Mouse (Mus musculus) midbrain, embryonic 15.5 days (tissue): ENCODE results near the gene Gli2. TPM values are rescaled to one million over a fixed set of nuclear protein-coding genes. Genes with fewer than 3 reads are reported as not detected.

Experiments used
- ATAC-seq: fragments of 200-750 bp; cut with Nextera tagmentation; replicated peaks from 2 replicates; pipeline ENCODE4 v1.8.0; 2017; ENCODE audit warnings: moderate TSS enrichment
- H3K27ac ChIP-seq: fragments of 300-500 bp; sonication (generic); 2 replicates; pipeline ENCODE4 v1.5.1; 2015; ENCODE audit warnings: mild to moderate bottlenecking, inconsistent platforms
- H3K27me3 ChIP-seq: fragments of 300-500 bp; sonication (generic); replicated peaks from 2 replicates; pipeline ENCODE4 v1.6.1; 2015; ENCODE audit warnings: inconsistent platforms
- H3K36me3 ChIP-seq: fragments of 300-500 bp; sonication (generic); replicated peaks from 2 replicates; pipeline ENCODE4 v1.6.1; 2015; ENCODE audit warnings: inconsistent platforms
- H3K4me1 ChIP-seq: fragments of 300-500 bp; sonication (generic); 2 replicates; pipeline ENCODE4 v1.6.1; 2015; ENCODE audit warnings: inconsistent platforms
- H3K4me2 ChIP-seq: fragments of 300-500 bp; sonication (generic); 2 replicates; pipeline ENCODE4 v1.6.1; 2015; ENCODE audit warnings: inconsistent platforms, mild to moderate bottlenecking, moderate library complexity
- H3K4me3 ChIP-seq: fragments of 300-500 bp; sonication (generic); 2 replicates; pipeline ENCODE4 v1.5.1; 2015; ENCODE audit warnings: mild to moderate bottlenecking, inconsistent platforms
- H3K9ac ChIP-seq: fragments of 300-500 bp; sonication (generic); 2 replicates; pipeline ENCODE4 v1.6.1; 2015; ENCODE audit warnings: mild to moderate bottlenecking, inconsistent platforms
- H3K9me3 ChIP-seq: fragments of 300-500 bp; sonication (generic); 2 replicates; pipeline ENCODE4 v1.6.1; 2016; ENCODE audit warnings: inconsistent platforms
- WGBS: fragments of 180-500 bp; shearing (Covaris S2); methylation state at CpG from one replicate; pipeline ENCODE4 v1.1.7; 2015; ENCODE audit warnings: mixed read lengths; 5-methylcytosine and 5-hydroxymethylcytosine counted together
- polyA plus RNA-seq: library from polyadenylated mRNA; unstranded; fragments of >200 nt; fragmentation: Nextera tagmentation; extraction: Ambion mirVana; gene quantifications from 2 replicates; pipeline ENCODE4 v1.2.1, GENCODE M21; 2015

Gli2 gene
- polyA plus RNA-seq, 1 experiment from 2014 or later: 1.6 TPM

- no peaks in the 10 kb centered on the region for H3K9me3 ChIP-seq
- ATAC-seq: no peak
- no peak overlapping the region for H3K9ac ChIP-seq
- H3K27ac ChIP-seq: no peak overlapping the region
- no peaks in the 10 kb centered on the region for H3K36me3 ChIP-seq
- H3K4me1 ChIP-seq: no peaks in the 10 kb centered on the region
- no peak overlapping the region for H3K4me3 ChIP-seq
- no peak overlapping the region for H3K4me2 ChIP-seq
- WGBS: 63% methylated on average over 6 of the region's 6 CpGs
- H3K27me3 ChIP-seq: no peaks in the 10 kb centered on the region
Observed at GRCm38 (mm10) chr1:119074910-119075309, 21.5 kb upstream of the Gli2 start.

GRCm38 (mm10) chr1:119073876-119074275 is 20.5 kb upstream of the Gli2 start:
- no peaks in the 10 kb centered on the region for H3K27me3 ChIP-seq
- WGBS: 89% methylated on average over 7 of the region's 7 CpGs
- no peak overlapping the region for H3K4me2 ChIP-seq
- no peak overlapping the region for H3K27ac ChIP-seq
- H3K4me3 ChIP-seq: no peak overlapping the region
- H3K9ac ChIP-seq: no peak overlapping the region
- no peak for ATAC-seq
- no peaks in the 10 kb centered on the region for H3K9me3 ChIP-seq
- H3K36me3 ChIP-seq: no peaks in the 10 kb centered on the region
- no peaks in the 10 kb centered on the region for H3K4me1 ChIP-seq

- Histone ChIP-seq H3K27ac (no peak overlapping the region), H3K4me2 (no peak overlapping the region), H3K9ac (no peak overlapping the region), H3K4me1 (no peaks in the 10 kb centered on the region), H3K36me3 (no peaks in the 10 kb centered on the region), H3K27me3 (no peaks in the 10 kb centered on the region), H3K4me3 (no peak overlapping the region), H3K9me3 (no peaks in the 10 kb centered on the region)
- no peak for ATAC-seq
- 81% methylated on average over 20 of the region's 20 CpGs for WGBS
Observed at GRCm38 (mm10) chr1:119064892-119065671, 11.7 kb upstream of the Gli2 start.

DNA sequence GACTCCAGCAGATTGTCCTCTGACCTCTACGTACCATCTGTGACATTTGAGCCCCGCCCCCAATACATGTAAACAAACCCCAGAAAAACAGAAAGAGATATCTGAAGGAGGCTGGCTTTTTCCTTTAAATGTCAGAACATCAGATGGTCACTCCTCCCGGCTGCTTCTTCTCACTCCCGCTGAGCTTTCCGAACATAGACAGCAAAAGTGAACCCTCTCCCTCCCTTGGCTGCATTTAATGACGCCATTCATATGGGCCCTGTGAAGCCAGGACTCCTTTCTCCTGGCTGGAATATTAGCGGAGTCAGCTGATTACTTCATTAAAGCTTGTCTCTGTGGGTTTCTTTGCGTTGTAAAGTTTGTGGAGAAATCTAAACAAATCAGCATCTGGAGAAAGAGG is 3.1 kb upstream of the Gli2 start:
- WGBS: 67% methylated on average over 8 of the region's 8 CpGs
- H3K4me2 ChIP-seq: no peak overlapping the region
- no peaks in the 10 kb centered on the region for H3K9me3 ChIP-seq
- H3K36me3 ChIP-seq: no peaks in the 10 kb centered on the region
- H3K27ac ChIP-seq: no peak overlapping the region
- no peak overlapping the region for H3K9ac ChIP-seq
- H3K27me3 ChIP-seq: peaks cover 25% of the 10 kb centered on the region
- H3K4me3 ChIP-seq: no peak overlapping the region
- peaks cover 27% of the 10 kb centered on the region for H3K4me1 ChIP-seq
- no peak for ATAC-seq

DNA sequence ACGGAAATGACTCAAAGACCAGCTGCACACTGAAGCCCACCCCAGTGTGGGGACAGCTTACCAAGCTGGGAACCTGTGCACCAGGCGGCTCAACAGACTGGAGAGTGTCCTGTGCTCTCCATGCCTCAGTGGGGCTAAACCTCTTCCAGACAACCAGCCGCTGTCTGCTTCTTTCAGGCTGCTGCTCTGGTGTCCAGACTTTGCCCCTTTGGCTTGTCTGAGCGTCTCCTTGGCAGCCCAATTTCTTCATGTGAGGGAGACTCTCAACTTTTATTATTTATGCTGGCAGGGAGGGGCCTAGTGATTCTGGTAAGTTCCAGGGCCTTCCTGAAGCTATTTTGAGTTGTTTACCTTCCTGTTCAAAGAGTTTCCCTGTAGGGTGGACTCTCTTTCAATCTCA is 2.4 kb upstream of the Gli2 start:
- Histone ChIP-seq H3K4me2 (no peak overlapping the region), H3K27me3 (peaks cover 29% of the 10 kb centered on the region), H3K9ac (no peak overlapping the region), H3K4me1 (peaks cover 32% of the 10 kb centered on the region), H3K4me3 (no peak overlapping the region), H3K36me3 (no peaks in the 10 kb centered on the region), H3K9me3 (no peaks in the 10 kb centered on the region), H3K27ac (no peak overlapping the region)
- ATAC-seq: no peak
- 83% methylated on average over 4 of the region's 4 CpGs for WGBS

- Histone ChIP-seq H3K4me1 (peaks cover 44% of the 10 kb centered on the region), H3K9me3 (no peaks in the 10 kb centered on the region), H3K36me3 (no peaks in the 10 kb centered on the region), H3K27me3 (peaks cover 31% of the 10 kb centered on the region), H3K4me3 (peak overlapping the region; percentile 44), H3K4me2 (peak overlapping the region; percentile 98), H3K9ac (no peak overlapping the region), H3K27ac (no peak overlapping the region)
- ATAC-seq: no peak
- 13% methylated on average over 6 of the region's 6 CpGs for WGBS
Observed at GRCm38 (mm10) chr1:119054468-119054867, 1.0 kb upstream of the Gli2 start.

GRCm38 (mm10) chr1:119053872-119054354 is 494 bp upstream of the Gli2 start:
- Histone ChIP-seq H3K9ac (peak overlapping the region; percentile 33), H3K9me3 (no peaks in the 10 kb centered on the region), H3K27me3 (peaks cover 36% of the 10 kb centered on the region), H3K4me2 (peak overlapping the region; percentile 98), H3K4me1 (peaks cover 46% of the 10 kb centered on the region), H3K36me3 (no peaks in the 10 kb centered on the region), H3K27ac (peak overlapping the region; percentile 51), H3K4me3 (peak overlapping the region; percentile 44)
- WGBS: under 1% methylated on average over 25 of the region's 25 CpGs
- ATAC-seq: peak; percentile 26

- peaks cover 54% of the 10 kb centered on the region for H3K4me1 ChIP-seq
- WGBS: under 1% methylated on average over 33 of the region's 33 CpGs
- no peak for ATAC-seq
Observed at GRCm38 (mm10) chr1:119052631-119053177, 715 bp downstream of the Gli2 start.

DNA sequence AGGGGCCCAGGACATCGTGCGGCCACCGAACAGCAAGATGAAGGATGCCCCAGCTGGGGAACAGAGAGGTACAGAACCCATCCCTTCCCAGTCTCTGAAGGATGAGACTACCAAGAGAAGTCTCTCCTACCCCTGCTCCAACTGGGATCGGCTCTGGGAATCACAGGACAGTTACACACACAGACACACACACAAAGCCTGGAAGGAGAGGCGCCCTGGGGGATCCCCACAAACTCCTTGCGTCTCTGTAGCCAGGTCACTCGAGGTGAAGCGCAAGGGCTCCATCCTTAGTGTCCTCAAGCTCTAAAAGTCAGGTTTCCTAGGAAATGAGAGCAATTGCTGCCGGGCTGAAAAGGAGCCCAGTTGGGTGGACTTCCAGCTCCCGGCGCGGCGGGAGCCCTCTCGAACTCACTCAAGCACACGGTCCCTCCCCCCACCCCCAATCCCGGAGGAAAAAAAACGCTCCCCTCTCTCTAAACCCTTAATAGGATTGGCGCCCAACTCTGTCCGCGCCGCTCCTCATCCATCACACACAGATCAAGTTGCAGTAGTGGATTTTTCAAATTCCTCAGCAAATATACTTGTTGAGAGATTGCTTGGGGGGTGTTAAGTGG is 1.4 kb downstream of the Gli2 start:
- Histone ChIP-seq H3K4me2 (peak overlapping the region; percentile 98), H3K36me3 (no peaks in the 10 kb centered on the region), H3K4me1 (peaks cover 58% of the 10 kb centered on the region), H3K27ac (no peak overlapping the region), H3K9ac (peak overlapping the region; percentile 26; the same call in 1 of the 2 replicates), H3K9me3 (no peaks in the 10 kb centered on the region), H3K4me3 (peak overlapping the region; percentile 44), H3K27me3 (peaks cover 36% of the 10 kb centered on the region)
- ATAC-seq: no peak
- WGBS: 0% methylated on average over 21 of the region's 21 CpGs

More at GRCm38 (mm10) chr1:119052631-119053177, 715 bp downstream of the Gli2 start:
- peak overlapping the region; percentile 36; the same call in 1 of the 2 replicates for H3K9ac ChIP-seq
- no peaks in the 10 kb centered on the region for H3K36me3 ChIP-seq
- no peaks in the 10 kb centered on the region for H3K9me3 ChIP-seq
- H3K27me3 ChIP-seq: peaks cover 36% of the 10 kb centered on the region
- H3K4me3 ChIP-seq: peak overlapping the region; percentile 44
- peak overlapping the region; percentile 77 for H3K27ac ChIP-seq
- peak overlapping the region; percentile 98 for H3K4me2 ChIP-seq

DNA sequence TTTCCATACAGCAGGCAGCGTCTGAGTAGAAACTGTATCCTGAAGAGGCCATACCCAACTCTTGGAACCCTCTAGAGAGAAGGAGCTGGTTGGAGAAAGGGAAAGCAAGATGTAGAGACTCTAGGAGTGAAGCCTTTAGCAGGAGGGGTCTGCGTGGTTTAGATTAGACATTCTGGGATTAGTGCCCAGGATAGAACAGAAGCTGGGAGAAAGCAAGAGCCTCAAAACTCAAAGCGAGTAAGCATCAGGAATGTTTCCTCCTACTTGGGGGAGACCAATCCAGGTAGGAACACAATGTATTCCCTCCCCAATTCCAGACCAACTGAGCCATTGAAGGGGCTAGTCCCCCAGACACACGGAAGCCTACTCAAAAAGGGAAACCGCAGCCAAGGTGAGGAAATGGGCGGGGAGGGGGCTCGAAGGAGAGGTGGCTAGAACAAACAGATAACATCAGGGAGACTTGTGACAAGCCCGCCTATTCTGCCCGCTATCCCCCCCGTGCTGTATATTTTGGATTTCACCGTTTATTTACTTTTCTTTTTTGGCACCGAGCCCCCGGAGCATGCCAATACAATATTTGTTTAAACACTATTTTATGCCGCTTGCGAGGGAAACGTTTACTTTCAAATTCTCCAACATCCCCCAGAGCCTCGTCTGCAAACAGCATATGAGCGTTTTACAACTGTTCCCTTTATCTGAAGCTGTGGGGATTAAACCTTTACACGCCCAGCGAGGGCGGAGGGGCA is 2.1 kb downstream of the Gli2 start:
- ATAC-seq: no peak
- Histone ChIP-seq H3K9me3 (no peaks in the 10 kb centered on the region), H3K4me2 (peak overlapping the region; percentile 98), H3K4me3 (peak overlapping the region; percentile 44), H3K36me3 (no peaks in the 10 kb centered on the region), H3K4me1 (peaks cover 58% of the 10 kb centered on the region), H3K27me3 (peaks cover 36% of the 10 kb centered on the region), H3K27ac (no peak overlapping the region), H3K9ac (peak overlapping the region; percentile 26; the same call in 1 of the 2 replicates)
- WGBS: 3% methylated on average over 21 of the region's 21 CpGs

- Histone ChIP-seq H3K4me3 (no peak overlapping the region), H3K36me3 (no peaks in the 10 kb centered on the region), H3K27ac (peak overlapping the region; percentile 54), H3K9ac (no peak overlapping the region), H3K27me3 (peaks cover 28% of the 10 kb centered on the region), H3K9me3 (no peaks in the 10 kb centered on the region), H3K4me2 (peak overlapping the region; percentile 15; the same call in 1 of the 2 replicates), H3K4me1 (peaks cover 58% of the 10 kb centered on the region)
- 9% methylated on average over 10 of the region's 10 CpGs for WGBS
- no peak for ATAC-seq
Observed at GRCm38 (mm10) chr1:119049812-119050615, 3.4 kb downstream of the Gli2 start.
